Mouse (Mus musculus) liver, embryonic 14 days (tissue): ENCODE results near the gene Dlgap1. TPM values are rescaled to one million over a fixed set of nuclear protein-coding genes. Genes with fewer than 3 reads are reported as not detected.

Experiments used
- polyA plus RNA-seq: library from polyadenylated mRNA; depleted of rRNA; stranded (reverse); fragments of >200 nt; gene quantifications from 2 replicates; pipeline ENCODE4 v1.2.3, GENCODE M21; 2012; rRNA removed

Dlgap1 gene
- 0.01 TPM in 2 replicates for polyA plus RNA-seq

GRCm38 (mm10) chr17:69969021-69969815 is at the start of gene Dlgap1:
Dlgap1 (plus strand) TSS chr17:69969073.

DNA sequence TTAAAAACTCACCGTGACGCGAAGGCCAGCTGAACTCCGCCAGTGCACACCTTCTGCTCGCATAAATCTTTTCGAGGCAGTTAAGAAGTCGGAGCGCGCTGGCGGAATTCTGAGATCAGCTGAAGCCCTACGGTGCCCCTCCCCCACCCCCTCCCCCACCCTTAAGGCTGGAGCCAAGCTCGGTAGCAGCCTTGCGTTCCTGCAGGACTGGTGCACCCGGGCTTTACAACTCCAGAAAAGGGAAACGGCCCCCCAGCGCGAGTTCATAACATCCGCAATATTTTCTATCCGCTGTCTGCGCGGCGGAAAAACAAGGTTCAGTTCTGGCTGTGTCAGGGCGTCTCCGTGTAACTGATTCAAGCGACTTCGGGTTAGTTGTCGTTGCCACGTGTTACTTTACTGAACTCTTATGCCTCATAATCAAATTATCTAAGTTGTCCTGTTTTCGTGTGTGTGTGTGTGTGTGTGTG is 884.6 kb downstream of the Dlgap1 start, which contains the start of gene Tgif1:
Gene Tgif1 (minus strand): TSS at position 111 of the 470 bp plus-strand sequence.

